Mouse (Mus musculus): ENCODE results near the gene St6gal1. TPM values are rescaled to one million over a fixed set of nuclear protein-coding genes. Genes with fewer than 3 reads are reported as not detected.

Gene St6gal1
- polyA plus RNA-seq, 1 experiment from 2014 or later: 15.9 TPM

- H3K4me1 ChIP-seq: peaks cover 35% of the 10 kb centered on the region
- no peak for ATAC-seq (ENCODE audit: extremely low read depth, insufficient number of reproducible peaks, low FRiP score, low TSS enrichment)
- H3K4me2 ChIP-seq: no peak overlapping the region
- H3K4me3 ChIP-seq: no peak overlapping the region
- H3K9me3 ChIP-seq: no peaks in the 10 kb centered on the region
- no peak overlapping the region for H3K27ac ChIP-seq (replicated peaks)
- no peak overlapping the region for H3K9ac ChIP-seq
- H3K27me3 ChIP-seq (replicated peaks): peaks cover 61% of the 10 kb centered on the region
- peaks cover 18% of the 10 kb centered on the region for H3K36me3 ChIP-seq
- 70% methylated on average over 6 of the region's 6 CpGs for WGBS
Observed at GRCm38 (mm10) chr16:23265481-23265880, 40.9 kb downstream of the St6gal1 start.

GRCm38 (mm10) chr16:23266293-23266692 is 41.8 kb downstream of the St6gal1 start:
- no peak for ATAC-seq (ENCODE audit: extremely low read depth, insufficient number of reproducible peaks, low FRiP score, low TSS enrichment)
- Histone ChIP-seq H3K9me3 (no peaks in the 10 kb centered on the region), H3K4me3 (no peak overlapping the region), H3K27ac (replicated peaks) (no peak overlapping the region), H3K27me3 (replicated peaks) (peaks cover 52% of the 10 kb centered on the region), H3K36me3 (peaks cover 18% of the 10 kb centered on the region), H3K4me1 (peaks cover 39% of the 10 kb centered on the region), H3K9ac (no peak overlapping the region), H3K4me2 (no peak overlapping the region)
- WGBS: 89% methylated on average over 11 of the region's 11 CpGs

- Histone ChIP-seq H3K27ac (replicated peaks) (no peak overlapping the region), H3K4me2 (no peak overlapping the region), H3K4me3 (no peak overlapping the region), H3K27me3 (replicated peaks) (peaks cover 50% of the 10 kb centered on the region), H3K9me3 (no peaks in the 10 kb centered on the region), H3K4me1 (peaks cover 39% of the 10 kb centered on the region), H3K36me3 (peaks cover 18% of the 10 kb centered on the region), H3K9ac (no peak overlapping the region)
- WGBS: 80% methylated on average over 4 of the region's 4 CpGs
- no peak for ATAC-seq (ENCODE audit: extremely low read depth, insufficient number of reproducible peaks, low FRiP score, low TSS enrichment)
Observed at GRCm38 (mm10) chr16:23266896-23267295, 42.4 kb downstream of the St6gal1 start.

- WGBS: 78% methylated on average over 7 of the region's 7 CpGs
- Histone ChIP-seq H3K9me3 (no peaks in the 10 kb centered on the region), H3K36me3 (peaks cover 16% of the 10 kb centered on the region), H3K4me3 (no peak overlapping the region), H3K4me1 (peaks cover 45% of the 10 kb centered on the region), H3K4me2 (no peak overlapping the region), H3K27ac (replicated peaks) (no peak overlapping the region), H3K27me3 (replicated peaks) (peaks cover 46% of the 10 kb centered on the region), H3K9ac (no peak overlapping the region)
- ATAC-seq (ENCODE audit: extremely low read depth, insufficient number of reproducible peaks, low FRiP score, low TSS enrichment): no peak
Observed at GRCm38 (mm10) chr16:23268231-23268630, 43.7 kb downstream of the St6gal1 start.

- 68% methylated on average over 17 of the region's 17 CpGs for WGBS
- no peak overlapping the region for H3K4me2 ChIP-seq
- peaks cover 37% of the 10 kb centered on the region for H3K27me3 ChIP-seq (replicated peaks)
- no peaks in the 10 kb centered on the region for H3K9me3 ChIP-seq
- peaks cover 10% of the 10 kb centered on the region for H3K36me3 ChIP-seq
- H3K4me3 ChIP-seq: no peak overlapping the region
- no peak overlapping the region; the same call in 1 of the 2 replicates for H3K27ac ChIP-seq (replicated peaks)
- H3K4me1 ChIP-seq: peaks cover 45% of the 10 kb centered on the region
- no peak for ATAC-seq (ENCODE audit: extremely low read depth, insufficient number of reproducible peaks, low FRiP score, low TSS enrichment)
- H3K9ac ChIP-seq: no peak overlapping the region
Observed at GRCm38 (mm10) chr16:23269056-23269983, 44.8 kb downstream of the St6gal1 start.

- ATAC-seq (ENCODE audit: extremely low read depth, insufficient number of reproducible peaks, low FRiP score, low TSS enrichment): peak; percentile 45; the same call in 1 of the 2 replicates
- H3K9ac ChIP-seq: peak overlapping the region; percentile 33; the same call in 1 of the 2 replicates
Observed at GRCm38 (mm10) chr16:23269984-23270912, 45.7 kb downstream of the St6gal1 start.

GRCm38 (mm10) chr16:23270913-23271253 is 46.3 kb downstream of the St6gal1 start:
- ATAC-seq (ENCODE audit: extremely low read depth, insufficient number of reproducible peaks, low FRiP score, low TSS enrichment): no peak
- peaks cover 45% of the 10 kb centered on the region for H3K4me1 ChIP-seq
- no peaks in the 10 kb centered on the region for H3K9me3 ChIP-seq
- peaks cover 22% of the 10 kb centered on the region for H3K27me3 ChIP-seq (replicated peaks)
- H3K4me2 ChIP-seq: no peak overlapping the region
- peak overlapping the region; percentile 33; the same call in 1 of the 2 replicates for H3K9ac ChIP-seq
- H3K27ac ChIP-seq (replicated peaks): 0 out of 2 replicates have a peak overlapping the region, but pooled peaks have one; percentile 20
- 0 out of 2 replicates have a peak, but pooled peaks cover 5% of the 10 kb centered on the region for H3K36me3 ChIP-seq
- no peak overlapping the region for H3K4me3 ChIP-seq
- 5% methylated on average over 3 of the region's 3 CpGs for WGBS

More at GRCm38 (mm10) chr16:23269984-23270912, 45.7 kb downstream of the St6gal1 start:
- no peak overlapping the region for H3K4me2 ChIP-seq
- H3K4me1 ChIP-seq: peaks cover 45% of the 10 kb centered on the region
- 0 out of 2 replicates have a peak, but pooled peaks cover 5% of the 10 kb centered on the region for H3K36me3 ChIP-seq
- H3K27me3 ChIP-seq (replicated peaks): peaks cover 28% of the 10 kb centered on the region
- no peak overlapping the region for H3K4me3 ChIP-seq
- WGBS: 24% methylated on average over 10 of the region's 10 CpGs
- peak overlapping the region; percentile 37 for H3K27ac ChIP-seq (replicated peaks)
- H3K9me3 ChIP-seq: no peaks in the 10 kb centered on the region

- Histone ChIP-seq H3K36me3 (no peaks in the 10 kb centered on the region), H3K9me3 (no peaks in the 10 kb centered on the region), H3K27me3 (replicated peaks) (peaks cover 11% of the 10 kb centered on the region; the same call in 1 of the 2 replicates), H3K9ac (no peak overlapping the region), H3K4me3 (no peak overlapping the region), H3K27ac (replicated peaks) (peak overlapping the region; percentile 21; the same call in 1 of the 2 replicates), H3K4me2 (no peak overlapping the region), H3K4me1 (peaks cover 45% of the 10 kb centered on the region)
- WGBS: 67% methylated on average over 14 of the region's 14 CpGs
- ATAC-seq (ENCODE audit: extremely low read depth, insufficient number of reproducible peaks, low FRiP score, low TSS enrichment): no peak
Observed at GRCm38 (mm10) chr16:23271746-23272520, 47.4 kb downstream of the St6gal1 start.

GRCm38 (mm10) chr16:23272521-23273230 is 48.1 kb downstream of the St6gal1 start:
- Histone ChIP-seq H3K4me3 (no peak overlapping the region), H3K9me3 (no peaks in the 10 kb centered on the region), H3K4me1 (peaks cover 45% of the 10 kb centered on the region), H3K27me3 (replicated peaks) (peaks cover 10% of the 10 kb centered on the region; the same call in 1 of the 2 replicates), H3K36me3 (no peaks in the 10 kb centered on the region), H3K4me2 (no peak overlapping the region), H3K9ac (no peak overlapping the region), H3K27ac (replicated peaks) (peak overlapping the region; percentile 21; the same call in 1 of the 2 replicates)
- WGBS: 59% methylated on average over 9 of the region's 9 CpGs
- no peak; the same call in 1 of the 2 replicates for ATAC-seq (ENCODE audit: extremely low read depth, insufficient number of reproducible peaks, low FRiP score, low TSS enrichment)

- WGBS: 65% methylated on average over 6 of the region's 6 CpGs
- no peak for ATAC-seq (ENCODE audit: extremely low read depth, insufficient number of reproducible peaks, low FRiP score, low TSS enrichment)
- peaks cover 40% of the 10 kb centered on the region for H3K4me1 ChIP-seq
Observed at GRCm38 (mm10) chr16:23274005-23274404, 49.5 kb downstream of the St6gal1 start.

More at GRCm38 (mm10) chr16:23274005-23274404, 49.5 kb downstream of the St6gal1 start:
- Histone ChIP-seq H3K4me3 (no peak overlapping the region), H3K36me3 (no peaks in the 10 kb centered on the region), H3K9ac (no peak overlapping the region), H3K27ac (replicated peaks) (no peak overlapping the region), H3K4me2 (no peak overlapping the region), H3K9me3 (no peaks in the 10 kb centered on the region), H3K27me3 (replicated peaks) (peaks cover 4% of the 10 kb centered on the region; the same call in 1 of the 2 replicates)

All from heart, embryonic 13.5 days (tissue).